Mouse (Mus musculus) spleen, adult 2 months (tissue): ENCODE measurements around the gene C4b.

Source experiments
- CTCF ChIP-seq: fragments of 200-500 bp; IDR thresholded peaks from 2 replicates; pipeline ENCODE4 v1.5.1; 2011; ENCODE audit warnings: mild to moderate bottlenecking, inconsistent platforms; ENCODE audit not compliant: insufficient read depth, insufficient read length, insufficient replicate concordance; ENCODE audit errors: extremely low read depth
- POLR2A ChIP-seq: fragments of 200-500 bp; IDR thresholded peaks from 2 replicates; pipeline ENCODE4 v1.6.1; 2011; ENCODE audit warnings: low read depth, low read length, inconsistent platforms

GRCm38 (mm10) chr17:34685120-34686110, 58.3 kb downstream of the C4b start:
- TF ChIP-seq CTCF, result no peak
- TF ChIP-seq POLR2A, result no peak
